Mouse (Mus musculus) skeletal muscle tissue, adult 2 months (tissue): ENCODE data around the gene Olfr1226.
"Not testable (repeated sequence)": the region's sequence is repeated elsewhere in the genome, so short reads cannot be mapped to it uniquely, and the experiment has no call there.

Experiments
- DNase-seq: peaks from one replicate; pipeline ENCODE4 v3.0.0-alpha.2; 2012; ENCODE audit warnings: low read depth, low spot score

Gene Olfr1226

GRCm38 (mm10) chr2:89199948-89200347 lies at the start of gene Olfr1226:
Gene Olfr1226 (minus strand): TSS chr2:89200048.
- no peak for DNase-seq

GRCm38 (mm10) chr2:89196325-89196982 lies 3.4 kb downstream of the Olfr1226 start:
- DNase-seq, result no peak

GRCm38 (mm10) chr2:89174569-89174968 lies 25.3 kb downstream of the Olfr1226 start, which contains the start of gene Olfr1225:
Gene Olfr1225 (minus strand): TSS chr2:89174669.
- DNase-seq, result no peak

- not testable (repeated sequence) for DNase-seq
Observed at GRCm38 (mm10) chr2:89164711-89165110, 35.1 kb downstream of the Olfr1226 start.

- not testable (repeated sequence) for DNase-seq
Observed at GRCm38 (mm10) chr2:89163991-89164390, 35.9 kb downstream of the Olfr1226 start, which contains the start of gene Olfr1224-ps1. Gene Olfr1224-ps1 (minus strand): TSS chr2:89164091.

- DNase-seq, result no peak
Observed at GRCm38 (mm10) chr2:89151460-89151859, 48.4 kb downstream of the Olfr1226 start, which contains the start of gene Olfr1223. Gene Olfr1223 (minus strand): TSS chr2:89151560.
